Mouse (Mus musculus): Measurements from ENCODE around the gene Olah. TPM values are rescaled to one million over a fixed set of nuclear protein-coding genes. Genes with fewer than 3 reads are reported as not detected.

Gene Olah
- total and polyA plus RNA-seq, 3 experiments, result not detected

DNA sequence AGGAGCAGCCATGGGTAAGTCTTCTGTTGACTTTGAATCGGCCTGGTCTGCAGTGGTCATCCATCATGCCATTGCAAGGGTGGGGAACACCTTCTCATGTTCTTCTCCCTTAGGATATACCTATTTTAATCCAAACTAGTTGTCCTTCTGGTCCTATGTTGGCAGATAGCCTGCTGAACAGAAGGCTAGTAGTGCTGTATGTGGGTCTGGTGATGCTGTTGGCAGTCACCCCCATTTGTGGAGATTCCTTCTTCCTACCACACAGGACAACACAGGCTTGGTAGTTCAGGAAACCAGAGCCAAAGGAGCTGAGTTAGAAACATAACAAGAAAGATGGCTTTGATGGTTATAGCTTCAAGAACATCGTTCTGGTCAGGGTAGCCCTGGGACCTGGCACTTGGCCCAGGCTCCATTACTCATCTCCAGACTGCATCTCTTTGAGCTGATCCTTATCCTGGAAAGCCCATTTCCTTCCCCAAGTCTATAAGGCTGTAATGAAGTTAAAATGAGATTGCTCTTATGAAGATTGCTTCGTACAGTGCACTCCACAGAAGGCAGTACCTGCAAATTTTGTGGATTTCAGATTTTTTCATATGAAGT lies 91.5 kb downstream of the Olah start:
- H3K36me3 ChIP-seq (ENCODE audit: control insufficient read depth in 1 of 2, insufficient read depth in 2 of 2, low read length in 2 of 2), result peaks cover 5 to 11% of the 10 kb centered on the region in 2 experiments
- H3K4me1 ChIP-seq (ENCODE audit: control insufficient read depth in 1 of 2, insufficient read depth in 2 of 2, low read length in 2 of 2), result peaks cover 0 to 3% of the 10 kb centered on the region in 2 experiments; a peak in 2 of 4 replicates
- H3K4me3 ChIP-seq (ENCODE audit: control insufficient read depth in 1 of 2, insufficient read depth in 1 of 2, low read depth in 2 of 2, low read length in 2 of 2), result no peak overlapping the region
- H3K9me3 ChIP-seq (replicated peaks; ENCODE audit: insufficient read depth, low read length), result no peaks in the 10 kb centered on the region
- H3K79me2 ChIP-seq (ENCODE audit: control insufficient read depth, insufficient read depth, low read length, poor library complexity), result peaks cover 7% of the 10 kb centered on the region
- TF ChIP-seq E2F4 (IDR thresholded peaks at IDR 0.05; ENCODE audit: borderline replicate concordance, low read depth, low read length) (no peak), GATA1 (IDR thresholded peaks at IDR 0.05; ENCODE audit: low read depth, low read length) (0 out of 2 replicates have a peak, but pooled peaks have one; percentile 17), EP300 (IDR thresholded peaks at IDR 0.05; ENCODE audit: low read depth in 1 of 2, low read length in 2 of 2) (peak in 1 of 2 experiments; percentile 19; a peak in 1 of 4 replicates)
- peak; percentile 37 for DNase-seq (ENCODE audit: low read depth, low spot score)
- no peak overlapping the region for H3K9ac ChIP-seq (ENCODE audit: control insufficient read depth, low read depth, low read length, poor library complexity, severe bottlenecking)
- H3K27ac ChIP-seq (ENCODE audit: control insufficient read depth, low read depth, low read length), result no peak overlapping the region
- H3K27me3 ChIP-seq (ENCODE audit: control insufficient read depth in 1 of 2, insufficient read depth in 2 of 2, low read length in 2 of 2), result no peaks in the 10 kb centered on the region

DNA sequence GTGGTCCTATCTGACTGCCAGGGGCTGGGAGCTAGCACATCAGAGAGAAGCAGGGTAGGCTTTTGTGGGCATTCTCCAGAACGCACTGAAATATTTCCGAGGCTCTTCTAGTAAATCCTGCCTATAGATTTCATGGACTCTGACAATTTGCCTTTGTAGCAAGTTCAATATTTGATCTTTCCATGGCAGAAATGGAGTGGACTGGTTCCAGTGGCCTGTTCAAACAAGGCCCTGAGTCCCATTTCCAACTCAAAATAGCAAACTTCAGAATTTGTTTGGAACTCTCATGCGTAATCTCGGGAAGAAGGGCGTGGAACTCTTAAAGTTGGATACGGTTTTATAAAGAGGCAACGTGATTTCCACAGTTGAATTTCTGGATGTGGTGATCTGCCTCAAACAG lies 101.2 kb downstream of the Olah start:
- H3K27me3 ChIP-seq (ENCODE audit: control insufficient read depth in 1 of 2, insufficient read depth in 2 of 2, low read length in 2 of 2), result no peaks in the 10 kb centered on the region
- H3K27ac ChIP-seq (ENCODE audit: control insufficient read depth, low read depth, low read length), result no peak overlapping the region
- H3K4me3 ChIP-seq (ENCODE audit: control insufficient read depth in 1 of 2, insufficient read depth in 1 of 2, low read depth in 2 of 2, low read length in 2 of 2), result no peak overlapping the region
- no peak for TF ChIP-seq MAFK (IDR thresholded peaks at IDR 0.05; ENCODE audit: borderline replicate concordance, low read depth, low read length)
- no peak for TF ChIP-seq POLR2AphosphoS2 (IDR thresholded peaks at IDR 0.05; ENCODE audit: low read length)
- TF ChIP-seq MYB (IDR thresholded peaks at IDR 0.05; ENCODE audit: low read depth, low read length), result no peak
- TF ChIP-seq CHD1 (IDR thresholded peaks at IDR 0.05; ENCODE audit: low read depth, low read length), result no peak
- peaks cover 51% of the 10 kb centered on the region for H3K79me2 ChIP-seq (ENCODE audit: control insufficient read depth, insufficient read depth, low read length, poor library complexity)
- H3K36me3 ChIP-seq (ENCODE audit: control insufficient read depth in 1 of 2, insufficient read depth in 2 of 2, low read length in 2 of 2), result no peaks in the 10 kb centered on the region; a peak in 3 of 4 replicates
- H3K9ac ChIP-seq (ENCODE audit: control insufficient read depth, low read depth, low read length, poor library complexity, severe bottlenecking), result no peak overlapping the region
- no peaks in the 10 kb centered on the region for H3K9me3 ChIP-seq (replicated peaks; ENCODE audit: insufficient read depth, low read length)
- no peaks in the 10 kb centered on the region; a peak in 1 of 4 replicates for H3K4me1 ChIP-seq (ENCODE audit: control insufficient read depth in 1 of 2, insufficient read depth in 2 of 2, low read length in 2 of 2)
- no peak for DNase-seq (ENCODE audit: low read depth, low spot score)

DNA sequence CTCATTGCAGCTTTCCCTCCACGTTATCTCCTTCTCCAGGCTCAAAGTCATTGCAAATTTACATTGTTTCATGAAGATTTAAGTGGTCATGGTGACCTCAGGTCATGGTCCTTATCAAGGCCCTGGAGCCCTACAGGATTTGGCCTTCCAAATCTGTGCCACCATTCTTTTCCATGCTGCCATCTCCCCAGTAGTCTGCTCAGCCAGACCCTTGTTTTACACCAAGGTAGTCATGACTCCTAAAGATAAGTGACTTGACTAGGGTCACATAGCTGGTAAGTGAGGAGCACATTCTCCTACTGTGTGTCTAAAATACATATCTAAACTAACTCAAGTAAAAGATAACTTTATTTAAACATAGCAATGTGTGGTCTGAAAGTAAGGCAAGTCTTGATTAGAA lies 104.8 kb downstream of the Olah start:
- H3K27me3 ChIP-seq (ENCODE audit: control insufficient read depth in 1 of 2, insufficient read depth in 2 of 2, low read length in 2 of 2), result no peaks in the 10 kb centered on the region

More for the DNA sequence above, 104.8 kb downstream of the Olah start:
- H3K9me3 ChIP-seq (replicated peaks; ENCODE audit: insufficient read depth, low read length), result no peaks in the 10 kb centered on the region
- peaks cover 52% of the 10 kb centered on the region for H3K79me2 ChIP-seq (ENCODE audit: control insufficient read depth, insufficient read depth, low read length, poor library complexity)
- H3K4me3 ChIP-seq (ENCODE audit: control insufficient read depth in 1 of 2, insufficient read depth in 1 of 2, low read depth in 2 of 2, low read length in 2 of 2), result no peak overlapping the region
- peaks cover 0 to 8% of the 10 kb centered on the region in 2 experiments for H3K36me3 ChIP-seq (ENCODE audit: control insufficient read depth in 1 of 2, insufficient read depth in 2 of 2, low read length in 2 of 2)
- H3K9ac ChIP-seq (ENCODE audit: control insufficient read depth, low read depth, low read length, poor library complexity, severe bottlenecking), result no peak overlapping the region
- DNase-seq (ENCODE audit: low read depth, low spot score), result no peak
- TF ChIP-seq GATA1 (IDR thresholded peaks at IDR 0.05; ENCODE audit: low read depth, low read length) (no peak), POLR2A (IDR thresholded peaks at IDR 0.05; ENCODE audit: control insufficient read depth in 1 of 2, insufficient read depth in 1 of 2, low read depth in 1 of 2, low read length in 2 of 2, poor library complexity in 1 of 2) (no peak), CHD1 (IDR thresholded peaks at IDR 0.05; ENCODE audit: low read depth, low read length) (no peak), RCOR1 (IDR thresholded peaks at IDR 0.05; ENCODE audit: low read depth, low read length) (no peak), NELFE (IDR thresholded peaks at IDR 0.05; ENCODE audit: low read depth, low read length) (no peak), USF1 (IDR thresholded peaks at IDR 0.05; ENCODE audit: low read depth, low read length) (no peak), BHLHE40 (IDR thresholded peaks at IDR 0.05; ENCODE audit: borderline replicate concordance, low read depth, low read length) (no peak), MYB (IDR thresholded peaks at IDR 0.05; ENCODE audit: low read depth, low read length) (no peak), KAT2A (conservative IDR thresholded peaks at IDR 0.05; ENCODE audit: low read depth, low read length) (no peak), SIN3A (IDR thresholded peaks at IDR 0.05; ENCODE audit: low read length) (no peak), UBTF (IDR thresholded peaks at IDR 0.05; ENCODE audit: borderline replicate concordance, insufficient read depth, low read depth, low read length) (no peak), TCF12 (IDR thresholded peaks at IDR 0.05; ENCODE audit: low read depth, low read length) (no peak), MAFK (IDR thresholded peaks at IDR 0.05; ENCODE audit: borderline replicate concordance, low read depth, low read length) (no peak), CTCF (IDR thresholded peaks at IDR 0.05 in 2 of 3, conservative IDR thresholded peaks at IDR 0.05 in 1 of 3; ENCODE audit: control insufficient read depth in 1 of 3, insufficient read depth in 1 of 3, low read depth in 2 of 3, low read length in 3 of 3, poor library complexity in 1 of 3, severe bottlenecking in 1 of 3) (no peak), RAD21 (IDR thresholded peaks at IDR 0.05; ENCODE audit: low read depth, low read length) (no peak), E2F4 (IDR thresholded peaks at IDR 0.05; ENCODE audit: borderline replicate concordance, low read depth, low read length) (no peak), NRF1 (IDR thresholded peaks at IDR 0.05; ENCODE audit: insufficient read depth, low read depth, low read length, poor library complexity, severe bottlenecking) (no peak), POLR2AphosphoS5 (IDR thresholded peaks at IDR 0.05; ENCODE audit: borderline replicate concordance, low read depth, low read length) (no peak), TBP (IDR thresholded peaks at IDR 0.05; ENCODE audit: low read depth, low read length) (no peak), MAX (IDR thresholded peaks at IDR 0.05; ENCODE audit: low read length) (no peak)
- H3K27ac ChIP-seq (ENCODE audit: control insufficient read depth, low read depth, low read length), result no peak overlapping the region
- peaks cover 0 to under 1% of the 10 kb centered on the region in 2 experiments; a peak in 2 of 4 replicates for H3K4me1 ChIP-seq (ENCODE audit: control insufficient read depth in 1 of 2, insufficient read depth in 2 of 2, low read length in 2 of 2)
